Mouse (Mus musculus): Measurements from ENCODE around the gene Tprn.

- TF ChIP-seq GATA1 (IDR thresholded peaks at IDR 0.05; ENCODE audit: low read length) (no peak), TAL1 (IDR thresholded peaks at IDR 0.05; ENCODE audit: low read length) (no peak)
Observed at GRCm38 (mm10) chr2:25244144-25244543, 18.3 kb upstream of the Tprn start.

All from erythroblast, embryonic 14.5 days (primary cell).